Mouse (Mus musculus) right cerebral cortex, postnatal 4 days (tissue): ENCODE data around the gene Tmem135.
"Not testable (repeated sequence)": the region's sequence is repeated elsewhere in the genome, so short reads cannot be mapped to it uniquely, and the experiment has no call there.

Experiments
- DNase-seq: peaks from one replicate; pipeline ENCODE4 v3.0.0-alpha.2; 2022

The Tmem135 gene

GRCm38 (mm10) chr7:89317088-89317487, 86.9 kb downstream of the Tmem135 start:
- DNase-seq: not testable (repeated sequence)

- DNase-seq: no peak
These were observed 87.9 kb downstream of the Tmem135 start for GRCm38 (mm10) chr7:89316112-89316511.

- DNase-seq: no peak
These were observed 92.5 kb downstream of the Tmem135 start for GRCm38 (mm10) chr7:89311555-89311954.

GRCm38 (mm10) chr7:89308926-89309325, 95.1 kb downstream of the Tmem135 start:
- no peak for DNase-seq

GRCm38 (mm10) chr7:89308238-89308637, 95.8 kb downstream of the Tmem135 start:
- no peak for DNase-seq

- DNase-seq: no peak
These were observed 97.2 kb downstream of the Tmem135 start for GRCm38 (mm10) chr7:89306831-89307230.

- DNase-seq: no peak
These were observed 99.1 kb downstream of the Tmem135 start for GRCm38 (mm10) chr7:89304958-89305357.

- DNase-seq: no peak
These were observed 100.3 kb downstream of the Tmem135 start for GRCm38 (mm10) chr7:89303765-89304164.

GRCm38 (mm10) chr7:89298911-89299458, 105.0 kb downstream of the Tmem135 start:
- DNase-seq: no peak

GRCm38 (mm10) chr7:89296941-89297340, 107.1 kb downstream of the Tmem135 start:
- DNase-seq: no peak

- no peak for DNase-seq
These were observed 121.4 kb downstream of the Tmem135 start for GRCm38 (mm10) chr7:89282664-89283063.

- DNase-seq: not testable (repeated sequence)
These were observed 133.6 kb downstream of the Tmem135 start for GRCm38 (mm10) chr7:89270438-89270837.

GRCm38 (mm10) chr7:89269826-89270225, 134.2 kb downstream of the Tmem135 start:
- no peak for DNase-seq

GRCm38 (mm10) chr7:89267542-89267941, 136.5 kb downstream of the Tmem135 start:
- no peak for DNase-seq

GRCm38 (mm10) chr7:89266017-89266760, 137.8 kb downstream of the Tmem135 start:
- no peak for DNase-seq

GRCm38 (mm10) chr7:89260966-89261365, 143.1 kb downstream of the Tmem135 start:
- no peak for DNase-seq

GRCm38 (mm10) chr7:89258832-89259231, 145.2 kb downstream of the Tmem135 start:
- no peak for DNase-seq

- no peak for DNase-seq
These were observed 146.0 kb downstream of the Tmem135 start for GRCm38 (mm10) chr7:89257871-89258502.

GRCm38 (mm10) chr7:89253772-89254171, 150.2 kb downstream of the Tmem135 start:
- no peak for DNase-seq

GRCm38 (mm10) chr7:89253317-89253716, 150.7 kb downstream of the Tmem135 start:
- DNase-seq: no peak

- DNase-seq: no peak
These were observed 152.1 kb downstream of the Tmem135 start for GRCm38 (mm10) chr7:89251880-89252453.

GRCm38 (mm10) chr7:89248135-89248850, 155.7 kb downstream of the Tmem135 start:
- DNase-seq: no peak
